Mouse (Mus musculus) forebrain, embryonic 15.5 days (tissue): Measurements from ENCODE around the gene Gm37240. TPM values are rescaled to one million over a fixed set of nuclear protein-coding genes. Genes with fewer than 3 reads are reported as not detected.

Experiments
- ATAC-seq: fragments of 200-750 bp; cut with Nextera tagmentation; replicated peaks from 2 replicates; pipeline ENCODE4 v1.8.0; 2017; ENCODE audit warnings: mild to moderate bottlenecking, moderate TSS enrichment, moderate library complexity
- H3K27ac ChIP-seq: fragments of 300-500 bp; sonication (generic); replicated peaks from 2 replicates; pipeline ENCODE4 v1.5.1; 2015; ENCODE audit warnings: mild to moderate bottlenecking, inconsistent platforms
- H3K27me3 ChIP-seq: fragments of 300-500 bp; sonication (generic); 2 replicates; pipeline ENCODE4 v1.6.1; 2015; ENCODE audit warnings: inconsistent platforms
- H3K36me3 ChIP-seq: fragments of 300-500 bp; sonication (generic); 2 replicates; pipeline ENCODE4 v1.6.1; 2015; ENCODE audit warnings: mild to moderate bottlenecking, inconsistent platforms
- H3K4me1 ChIP-seq: fragments of 300-500 bp; sonication (generic); 2 replicates; pipeline ENCODE4 v1.6.1; 2015; ENCODE audit warnings: inconsistent platforms
- H3K4me2 ChIP-seq: fragments of 300-500 bp; sonication (generic); replicated peaks from 2 replicates; pipeline ENCODE4 v1.6.1; 2015; ENCODE audit warnings: mild to moderate bottlenecking, inconsistent platforms
- H3K4me3 ChIP-seq: fragments of 300-500 bp; sonication (generic); 2 replicates; pipeline ENCODE4 v1.5.1; 2015; ENCODE audit warnings: mild to moderate bottlenecking, inconsistent platforms
- H3K9ac ChIP-seq: fragments of 300-500 bp; sonication (generic); replicated peaks from 2 replicates; pipeline ENCODE4 v1.6.1; 2015; ENCODE audit warnings: mild to moderate bottlenecking, inconsistent platforms
- H3K9me3 ChIP-seq: fragments of 300-500 bp; sonication (generic); 2 replicates; pipeline ENCODE4 v1.6.1; 2016; ENCODE audit warnings: inconsistent platforms
- WGBS: fragments of 180-500 bp; shearing (Covaris S2); methylation state at CpG from one replicate; pipeline ENCODE4 v1.1.7; 2015; ENCODE audit warnings: mixed read lengths; 5-methylcytosine and 5-hydroxymethylcytosine counted together
- polyA plus RNA-seq: library from polyadenylated mRNA; unstranded; fragments of >200 nt; fragmentation: Nextera tagmentation; extraction: Ambion mirVana; gene quantifications from 2 replicates; pipeline ENCODE4 v1.2.1, GENCODE M21; 2015

The Gm37240 gene
- polyA plus RNA-seq, 1 experiment from 2014 or later = 2.2 TPM

- ATAC-seq = no peak
- no peak overlapping the region for H3K9ac ChIP-seq
- no peaks in the 10 kb centered on the region for H3K27me3 ChIP-seq
- no peak overlapping the region for H3K4me2 ChIP-seq
- no peaks in the 10 kb centered on the region for H3K9me3 ChIP-seq
- no peaks in the 10 kb centered on the region for H3K36me3 ChIP-seq
- no peak overlapping the region for H3K27ac ChIP-seq
- no peak overlapping the region for H3K4me3 ChIP-seq
- 77% methylated on average over 7 of the region's 7 CpGs for WGBS
- no peaks in the 10 kb centered on the region for H3K4me1 ChIP-seq
Measured at GRCm38 (mm10) chr3:85814241-85814640, 73.1 kb downstream of the Gm37240 start.

GRCm38 (mm10) chr3:85813101-85814014 lies 74.0 kb downstream of the Gm37240 start:
- Histone ChIP-seq H3K36me3 (no peaks in the 10 kb centered on the region), H3K4me1 (no peaks in the 10 kb centered on the region), H3K4me3 (no peak overlapping the region), H3K9me3 (no peaks in the 10 kb centered on the region), H3K9ac (no peak overlapping the region), H3K27me3 (no peaks in the 10 kb centered on the region), H3K27ac (no peak overlapping the region), H3K4me2 (no peak overlapping the region)
- 69% methylated on average over 4 of the region's 4 CpGs for WGBS
- no peak for ATAC-seq

- no peaks in the 10 kb centered on the region for H3K9me3 ChIP-seq
- H3K36me3 ChIP-seq = no peaks in the 10 kb centered on the region
- no peak overlapping the region for H3K27ac ChIP-seq
- no peak for ATAC-seq
- no peak overlapping the region for H3K9ac ChIP-seq
- H3K4me1 ChIP-seq = no peaks in the 10 kb centered on the region
- 97% methylated on average over 5 of the region's 5 CpGs for WGBS
- no peak overlapping the region for H3K4me2 ChIP-seq
- no peaks in the 10 kb centered on the region for H3K27me3 ChIP-seq
- H3K4me3 ChIP-seq = no peak overlapping the region
Measured at GRCm38 (mm10) chr3:85812010-85812409, 75.3 kb downstream of the Gm37240 start.

- no peak for ATAC-seq
- no peaks in the 10 kb centered on the region for H3K36me3 ChIP-seq
- no peaks in the 10 kb centered on the region for H3K27me3 ChIP-seq
- no peak overlapping the region for H3K27ac ChIP-seq
- no peaks in the 10 kb centered on the region for H3K9me3 ChIP-seq
- no peak overlapping the region for H3K4me3 ChIP-seq
- no peak overlapping the region for H3K4me2 ChIP-seq
- 85% methylated on average over 1 of the region's 1 CpGs for WGBS
- H3K4me1 ChIP-seq = peaks cover 5% of the 10 kb centered on the region; the same call in 1 of the 2 replicates
- no peak overlapping the region for H3K9ac ChIP-seq
Measured at GRCm38 (mm10) chr3:85793166-85793565, 94.2 kb downstream of the Gm37240 start.

DNA sequence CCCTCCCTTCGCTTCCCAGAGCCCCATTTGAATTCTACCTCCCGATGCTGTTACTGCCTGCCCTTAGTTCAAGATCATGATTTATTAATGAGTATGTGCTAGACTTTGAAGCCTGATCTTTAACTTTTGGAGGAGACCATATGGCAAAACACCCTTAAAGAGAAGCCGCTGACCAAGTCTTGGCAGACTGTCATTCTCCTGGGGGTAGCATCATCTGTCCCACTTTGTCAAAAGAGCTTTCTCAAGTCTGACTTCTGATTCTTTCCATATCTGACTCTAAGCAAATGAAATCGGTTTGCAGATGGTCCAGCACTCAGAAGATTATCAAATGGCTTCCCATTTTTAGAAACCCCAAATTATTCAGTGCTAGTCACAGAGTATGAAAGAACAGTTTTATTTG lies 97.6 kb downstream of the Gm37240 start:
- ATAC-seq = peak; percentile 38; the same call in 1 of the 2 replicates
- Histone ChIP-seq H3K27me3 (no peaks in the 10 kb centered on the region), H3K4me3 (no peak overlapping the region), H3K27ac (peak overlapping the region; percentile 43; the same call in 1 of the 2 replicates), H3K4me1 (peaks cover 13% of the 10 kb centered on the region; the same call in 1 of the 2 replicates), H3K4me2 (no peak overlapping the region), H3K9ac (no peak overlapping the region), H3K36me3 (no peaks in the 10 kb centered on the region), H3K9me3 (no peaks in the 10 kb centered on the region)
- WGBS = 61% methylated on average over 4 of the region's 4 CpGs

DNA sequence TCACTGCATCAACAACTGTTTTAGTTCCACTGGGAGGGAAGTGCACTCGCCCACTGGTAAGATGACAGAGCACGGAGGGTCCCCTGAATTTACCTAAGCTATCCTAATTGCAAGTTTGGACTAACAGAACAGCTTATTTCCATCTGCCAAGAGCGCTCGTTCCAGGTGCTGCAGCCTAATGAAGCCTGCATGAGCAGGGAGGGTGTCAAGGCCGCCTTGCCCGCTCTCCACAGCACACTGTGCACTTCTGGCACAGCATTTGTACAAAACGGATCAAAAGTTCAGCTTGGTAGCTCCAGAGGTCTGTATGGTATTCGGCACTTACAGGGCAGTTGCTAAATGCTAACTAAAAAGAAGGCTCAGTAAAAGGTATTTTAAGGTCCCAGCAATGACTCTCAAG lies 100.8 kb downstream of the Gm37240 start:
- Histone ChIP-seq H3K27ac (peak overlapping the region; percentile 23; the same call in 1 of the 2 replicates), H3K4me3 (no peak overlapping the region), H3K4me1 (peaks cover 13% of the 10 kb centered on the region; the same call in 1 of the 2 replicates), H3K9ac (no peak overlapping the region), H3K27me3 (no peaks in the 10 kb centered on the region), H3K36me3 (no peaks in the 10 kb centered on the region), H3K4me2 (no peak overlapping the region), H3K9me3 (no peaks in the 10 kb centered on the region)
- 0 out of 2 replicates have a peak, but pooled peaks have one; percentile 26 for ATAC-seq
- WGBS = 52% methylated on average over 8 of the region's 8 CpGs

GRCm38 (mm10) chr3:85780906-85781305 lies 106.4 kb downstream of the Gm37240 start:
- H3K36me3 ChIP-seq = no peaks in the 10 kb centered on the region
- no peak overlapping the region for H3K4me3 ChIP-seq
- H3K9me3 ChIP-seq = no peaks in the 10 kb centered on the region
- H3K27me3 ChIP-seq = no peaks in the 10 kb centered on the region
- no peak overlapping the region for H3K9ac ChIP-seq
- peaks cover 14% of the 10 kb centered on the region; the same call in 1 of the 2 replicates for H3K4me1 ChIP-seq
- no peak overlapping the region for H3K27ac ChIP-seq
- no peak overlapping the region for H3K4me2 ChIP-seq
- WGBS = 75% methylated on average over 7 of the region's 7 CpGs
- no peak for ATAC-seq

DNA sequence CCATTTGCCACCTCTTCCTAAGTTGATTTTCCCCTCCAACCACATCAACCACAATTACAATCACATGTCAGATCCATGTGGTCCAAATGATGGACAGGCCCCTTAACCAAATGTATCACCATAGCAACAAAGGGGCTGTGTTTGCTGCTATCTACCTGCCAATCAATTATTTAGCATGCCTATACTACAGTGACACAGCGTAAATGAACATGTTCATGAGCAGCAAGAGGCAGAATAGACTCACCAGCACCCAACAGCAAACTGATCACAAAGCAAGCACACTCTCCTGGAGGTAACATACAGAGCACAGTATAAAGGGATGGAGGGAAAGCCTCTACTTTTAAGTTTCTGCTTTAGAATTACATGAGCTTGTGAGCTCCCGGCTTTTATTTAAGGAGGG lies 107.0 kb downstream of the Gm37240 start:
- Histone ChIP-seq H3K4me2 (no peak overlapping the region), H3K4me3 (no peak overlapping the region), H3K9me3 (no peaks in the 10 kb centered on the region), H3K27ac (peak overlapping the region; percentile 15; the same call in 1 of the 2 replicates), H3K9ac (no peak overlapping the region), H3K27me3 (no peaks in the 10 kb centered on the region), H3K36me3 (no peaks in the 10 kb centered on the region), H3K4me1 (peaks cover 14% of the 10 kb centered on the region; the same call in 1 of the 2 replicates)
- 52% methylated on average over 2 of the region's 2 CpGs for WGBS
- peak; percentile 43; the same call in 1 of the 2 replicates for ATAC-seq

DNA sequence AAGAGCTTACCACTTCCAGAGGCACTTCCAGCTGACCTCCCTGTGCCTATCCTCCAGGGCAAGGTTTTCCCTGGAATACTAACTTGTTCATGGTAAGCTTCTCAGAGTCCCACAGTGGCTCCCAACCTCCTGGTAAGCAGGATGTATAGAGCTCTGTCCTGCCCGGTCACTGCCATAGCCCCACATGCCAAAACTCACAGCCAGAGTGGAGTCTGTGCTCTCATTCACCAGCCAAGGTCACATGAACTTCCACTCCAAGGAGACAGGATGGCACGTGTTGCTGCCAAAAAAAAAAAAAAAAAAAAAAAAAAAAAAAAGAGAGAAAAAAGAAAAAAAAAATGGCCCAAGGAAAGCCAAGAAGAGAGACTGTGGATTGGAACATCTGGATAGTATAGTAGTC lies 109.5 kb downstream of the Gm37240 start:
- no peak for ATAC-seq
- Histone ChIP-seq H3K4me3 (no peak overlapping the region), H3K4me2 (no peak overlapping the region), H3K9ac (no peak overlapping the region), H3K27ac (no peak overlapping the region), H3K4me1 (peaks cover 14% of the 10 kb centered on the region; the same call in 1 of the 2 replicates), H3K9me3 (no peaks in the 10 kb centered on the region), H3K36me3 (no peaks in the 10 kb centered on the region), H3K27me3 (no peaks in the 10 kb centered on the region)
- WGBS = 85% methylated on average over 2 of the region's 2 CpGs

DNA sequence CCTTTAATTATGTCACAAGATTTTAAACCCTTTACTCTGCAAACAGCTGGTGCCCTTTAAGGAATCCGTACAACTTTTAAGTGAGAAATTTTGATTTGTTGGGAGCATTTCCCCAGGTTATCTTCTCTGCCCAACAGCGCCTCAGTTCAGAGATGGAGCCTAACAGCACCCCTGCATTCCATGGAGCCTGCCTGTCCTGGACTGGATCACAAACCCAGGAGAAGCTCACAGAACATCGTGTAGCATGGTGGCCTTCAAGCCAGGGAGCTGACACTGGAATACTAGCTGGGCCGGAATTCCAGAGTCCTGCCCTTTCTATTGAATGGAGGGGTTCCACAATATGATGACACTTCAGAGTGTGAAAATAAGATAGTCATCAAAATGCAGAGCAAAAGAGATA lies 110.0 kb downstream of the Gm37240 start:
- no peaks in the 10 kb centered on the region for H3K9me3 ChIP-seq
- 80% methylated on average over 4 of the region's 4 CpGs for WGBS
- H3K36me3 ChIP-seq = no peaks in the 10 kb centered on the region
- peaks cover 14% of the 10 kb centered on the region; the same call in 1 of the 2 replicates for H3K4me1 ChIP-seq
- no peak overlapping the region for H3K4me2 ChIP-seq
- H3K27me3 ChIP-seq = no peaks in the 10 kb centered on the region
- H3K9ac ChIP-seq = no peak overlapping the region
- no peak for ATAC-seq
- H3K27ac ChIP-seq = no peak overlapping the region
- H3K4me3 ChIP-seq = no peak overlapping the region

- 59% methylated on average over 10 of the region's 10 CpGs for WGBS
- H3K9ac ChIP-seq = no peak overlapping the region
- H3K36me3 ChIP-seq = no peaks in the 10 kb centered on the region
- H3K27me3 ChIP-seq = no peaks in the 10 kb centered on the region
- H3K27ac ChIP-seq = no peak overlapping the region
- H3K4me3 ChIP-seq = no peak overlapping the region
- no peak overlapping the region for H3K4me2 ChIP-seq
- no peak for ATAC-seq
- peaks cover 14% of the 10 kb centered on the region; the same call in 1 of the 2 replicates for H3K4me1 ChIP-seq
- no peaks in the 10 kb centered on the region for H3K9me3 ChIP-seq
Measured at GRCm38 (mm10) chr3:85776707-85777106, 110.6 kb downstream of the Gm37240 start.

GRCm38 (mm10) chr3:85776126-85776525 lies 111.2 kb downstream of the Gm37240 start:
- Histone ChIP-seq H3K4me1 (peaks cover 14% of the 10 kb centered on the region; the same call in 1 of the 2 replicates), H3K27ac (no peak overlapping the region), H3K36me3 (no peaks in the 10 kb centered on the region), H3K9ac (no peak overlapping the region), H3K27me3 (no peaks in the 10 kb centered on the region), H3K4me2 (no peak overlapping the region), H3K9me3 (no peaks in the 10 kb centered on the region), H3K4me3 (no peak overlapping the region)
- no peak; the same call in 1 of the 2 replicates for ATAC-seq
- WGBS = 57% methylated on average over 6 of the region's 6 CpGs
